Mouse (Mus musculus) urinary bladder, postnatal 36 days (tissue): ENCODE data around the gene Lnx2.
A peak's percentile ranks its signal among the peaks of the same experiment; 100 is the strongest.

ENCODE experiments used
- DNase-seq, 2 experiments: peaks; one replicate each; pipeline ENCODE4 v3.0.0; 2022; ENCODE audit warnings: low spot score in 2 of 2, mixed read lengths in 1 of 2

Lnx2 gene

DNA sequence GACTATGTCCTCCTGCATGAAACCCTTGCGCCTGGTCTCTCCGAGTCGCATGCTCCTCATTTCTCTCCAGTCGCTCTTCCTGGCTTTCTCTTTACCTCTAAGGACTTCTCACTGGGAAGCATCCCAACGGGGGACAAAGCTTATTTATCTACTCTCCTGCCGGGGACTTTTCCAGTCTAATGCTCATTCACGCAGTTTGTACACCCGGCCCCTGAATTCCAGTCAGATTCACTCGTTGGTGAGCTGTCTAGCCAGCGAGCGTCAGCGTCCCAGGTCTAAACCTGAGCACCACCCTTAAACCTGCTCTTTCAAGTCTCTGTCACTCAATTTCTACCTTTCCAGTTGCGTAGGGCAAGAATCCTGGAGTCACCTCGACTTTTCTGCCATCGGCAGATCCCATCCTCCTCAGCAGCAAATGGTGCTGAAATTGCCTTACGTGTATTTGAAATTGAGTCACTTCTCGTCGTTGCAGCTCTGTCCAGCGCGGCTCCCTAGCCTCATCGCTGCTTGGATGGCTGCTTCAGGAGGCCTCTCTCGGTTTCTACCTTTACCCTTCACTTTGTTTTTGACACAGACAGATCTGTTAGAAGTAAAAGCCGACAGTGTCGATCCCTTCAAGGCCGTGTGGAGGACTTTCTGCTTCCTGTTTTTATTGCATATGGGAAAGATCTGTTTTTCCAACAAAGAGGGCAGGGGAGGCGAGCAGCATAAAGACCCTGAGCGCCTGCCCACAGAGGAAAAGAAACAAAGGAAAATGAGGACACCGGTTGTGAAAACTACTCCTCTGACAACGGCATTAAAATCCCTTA lies 24.7 kb downstream of the Lnx2 start:
- no peak for DNase-seq

- DNase-seq: no peak
Measured at GRCm38 (mm10) chr5:147050816-147051499, 25.4 kb downstream of the Lnx2 start.

DNA sequence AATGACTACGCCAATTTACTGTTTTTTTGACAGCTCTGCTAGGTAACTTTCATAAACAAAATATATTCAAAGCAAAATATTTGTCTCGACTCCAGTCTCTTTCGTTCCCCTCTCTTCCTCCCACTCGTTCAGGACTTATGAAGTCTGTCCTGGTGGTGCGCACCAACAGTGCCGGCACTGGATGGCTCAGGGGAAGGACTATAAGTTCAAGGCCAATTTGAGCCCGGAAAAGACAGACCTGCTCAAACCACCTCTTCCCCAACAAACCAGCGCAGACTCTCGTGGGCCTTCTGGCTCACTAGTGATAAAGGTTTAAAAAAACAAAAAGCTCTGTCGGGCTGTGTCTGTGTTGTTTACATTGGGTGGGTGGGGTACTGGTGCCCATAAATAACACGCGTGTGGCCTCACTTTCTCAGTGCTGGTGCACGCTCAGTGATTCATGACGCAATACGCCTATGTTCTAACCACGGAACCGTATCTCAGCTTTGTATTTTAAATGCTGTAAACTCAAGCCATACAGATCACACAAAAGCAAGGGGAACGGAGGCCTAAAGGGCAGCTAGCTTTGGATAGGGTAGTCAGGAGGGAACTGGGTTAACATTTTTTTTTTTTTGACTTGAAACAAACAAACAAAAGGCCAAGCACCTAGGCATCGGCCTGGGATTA lies 26.7 kb downstream of the Lnx2 start:
- no peak for DNase-seq

- DNase-seq: no peak
Measured at GRCm38 (mm10) chr5:147045929-147046328, 30.5 kb downstream of the Lnx2 start.

DNA sequence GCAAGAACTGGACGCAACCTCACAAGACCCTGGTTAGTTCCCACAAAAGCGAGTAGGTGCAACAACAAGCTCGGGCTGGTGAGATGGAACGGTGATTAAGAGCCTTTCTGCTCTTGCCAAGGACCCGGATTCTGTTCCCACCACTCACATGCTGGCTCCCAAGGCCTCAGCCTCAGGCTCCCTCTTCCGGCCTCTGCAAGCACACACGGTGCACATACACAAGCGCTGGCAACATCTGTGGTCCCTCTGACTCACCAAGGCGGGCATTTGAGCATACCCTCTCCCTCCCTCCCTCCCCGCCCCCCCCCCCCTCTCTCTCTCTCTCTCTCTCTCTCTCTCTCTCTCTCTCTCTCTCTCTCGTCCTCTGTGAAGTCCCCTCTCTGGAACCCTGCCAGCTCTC lies 31.1 kb downstream of the Lnx2 start:
- no peak for DNase-seq

- DNase-seq: no peak
Measured at GRCm38 (mm10) chr5:147043240-147043844, 33.0 kb downstream of the Lnx2 start.

- DNase-seq: no peak
Measured at GRCm38 (mm10) chr5:147041965-147042937, 34.1 kb downstream of the Lnx2 start.

GRCm38 (mm10) chr5:147039394-147039793 lies 37.0 kb downstream of the Lnx2 start:
- no peak for DNase-seq

DNA sequence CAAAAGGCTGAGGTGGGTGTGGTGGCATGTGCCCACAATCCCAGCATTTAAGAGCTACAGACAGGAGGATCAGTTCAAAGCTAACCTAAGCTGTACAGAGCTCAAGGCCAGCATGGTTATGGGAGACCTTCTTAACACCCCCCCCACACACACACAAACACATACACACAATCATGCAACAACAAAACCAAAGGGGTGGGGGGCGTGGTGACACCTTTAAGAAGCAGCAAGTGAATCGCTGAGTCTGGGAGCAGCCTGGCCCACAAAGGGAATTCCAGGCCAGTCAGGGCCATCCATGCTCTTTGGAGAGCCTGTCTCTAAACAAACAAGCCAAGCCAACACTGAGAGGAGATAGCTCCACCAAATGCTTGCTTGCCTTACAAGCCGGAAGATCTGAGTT lies 38.8 kb downstream of the Lnx2 start:
- no peak for DNase-seq

GRCm38 (mm10) chr5:147036661-147037060 lies 39.7 kb downstream of the Lnx2 start:
- no peak for DNase-seq

- DNase-seq: peak in 1 of 2 experiments; percentile 22
Measured at GRCm38 (mm10) chr5:147036028-147036427, 40.4 kb downstream of the Lnx2 start.

DNA sequence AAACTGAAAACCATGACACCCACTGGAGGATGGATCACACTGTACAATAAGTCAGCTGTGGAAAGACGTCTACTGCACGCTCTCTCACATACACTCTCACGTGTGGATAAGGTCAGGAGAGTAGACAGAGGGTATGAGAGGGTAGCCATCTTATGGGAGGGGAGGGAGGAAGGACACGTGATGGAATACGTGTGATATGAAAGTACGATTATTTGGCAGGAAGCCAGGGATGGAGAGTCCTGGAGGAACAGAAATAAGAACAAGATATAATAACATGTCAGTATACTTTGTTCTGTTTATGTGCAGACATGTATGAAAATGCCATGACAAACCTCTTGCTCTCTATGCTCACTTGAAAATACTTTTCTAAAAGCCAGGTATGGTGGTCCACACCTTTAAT lies 41.1 kb downstream of the Lnx2 start:
- no peak for DNase-seq

GRCm38 (mm10) chr5:147034283-147034682 lies 42.1 kb downstream of the Lnx2 start:
- no peak for DNase-seq

DNA sequence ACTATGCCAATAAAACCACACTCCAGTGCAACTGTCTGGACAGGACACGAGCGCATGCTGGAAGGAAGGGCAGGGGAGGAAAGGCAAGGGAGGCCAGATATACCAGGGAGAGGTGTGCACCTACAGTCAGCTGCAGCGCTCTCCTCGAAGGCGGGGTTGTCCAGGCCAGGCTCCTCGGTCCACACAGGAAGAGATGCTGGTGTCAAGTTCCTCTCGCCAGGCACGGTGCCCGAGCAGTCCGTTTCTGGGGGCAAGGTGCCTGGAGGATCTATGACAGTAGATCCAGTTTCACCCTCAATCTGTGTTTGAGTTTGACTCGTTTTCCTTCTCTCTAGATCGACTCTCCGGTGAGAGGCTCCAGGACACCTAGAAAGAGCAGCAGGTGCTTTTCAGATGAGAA lies 43.2 kb downstream of the Lnx2 start:
- DNase-seq: no peak

DNA sequence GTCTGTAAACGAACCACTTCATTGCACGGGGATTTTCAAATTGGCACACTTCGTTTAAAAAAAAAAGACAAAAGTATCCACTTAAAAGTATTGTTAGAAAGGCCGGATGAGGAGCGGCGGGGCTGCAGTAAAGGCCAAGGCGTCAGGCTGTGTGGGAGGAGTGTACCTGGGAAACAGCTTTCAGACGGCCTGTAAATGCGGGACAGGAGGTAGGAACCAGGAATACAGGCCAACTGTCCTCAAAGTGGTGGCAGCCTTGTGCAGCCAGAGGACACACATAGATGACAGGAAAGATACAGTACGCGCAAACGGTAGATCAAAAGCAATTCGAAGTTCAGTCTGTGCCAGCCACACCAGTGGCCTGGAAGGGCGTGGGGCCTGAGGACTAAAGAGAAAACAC lies 45.1 kb downstream of the Lnx2 start:
- DNase-seq: no peak

GRCm38 (mm10) chr5:147024331-147025034 lies 51.9 kb downstream of the Lnx2 start:
- DNase-seq: no peak

GRCm38 (mm10) chr5:147023245-147023970 lies 53.0 kb downstream of the Lnx2 start:
- no peak for DNase-seq

DNA sequence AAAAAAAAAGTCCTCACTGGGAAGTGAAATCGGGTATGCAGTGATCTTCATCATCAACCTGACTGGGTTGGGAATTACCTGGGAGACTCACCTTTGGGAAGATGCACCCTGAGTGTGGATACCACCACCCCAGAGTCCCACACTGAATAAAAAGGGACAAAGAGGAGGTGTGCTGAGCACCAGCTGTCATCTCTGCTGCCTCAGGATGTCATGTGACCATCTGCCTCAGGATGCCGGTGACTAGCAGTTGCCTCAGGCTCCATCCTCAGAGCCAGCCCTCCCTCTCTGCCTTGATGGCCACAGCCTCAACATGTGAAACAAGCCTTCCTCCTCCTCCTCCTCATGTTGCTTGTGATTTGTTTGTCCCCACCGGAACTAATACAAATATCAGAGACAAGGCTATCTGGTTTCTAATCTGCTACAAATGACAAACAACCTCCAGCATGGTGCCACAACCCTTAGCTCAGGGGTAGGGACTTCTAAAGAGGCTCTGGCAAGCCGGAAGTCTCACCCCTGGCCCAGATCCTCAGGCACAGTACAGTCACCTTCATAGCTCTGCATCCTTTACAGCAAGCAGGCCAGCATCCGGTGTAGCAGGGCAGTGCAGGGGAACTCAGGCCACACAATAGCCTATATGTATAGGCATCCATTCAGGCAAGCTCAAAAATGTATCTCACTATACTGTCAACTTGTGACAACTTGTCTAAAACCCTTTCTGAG lies 54.7 kb downstream of the Lnx2 start:
- no peak for DNase-seq

DNA sequence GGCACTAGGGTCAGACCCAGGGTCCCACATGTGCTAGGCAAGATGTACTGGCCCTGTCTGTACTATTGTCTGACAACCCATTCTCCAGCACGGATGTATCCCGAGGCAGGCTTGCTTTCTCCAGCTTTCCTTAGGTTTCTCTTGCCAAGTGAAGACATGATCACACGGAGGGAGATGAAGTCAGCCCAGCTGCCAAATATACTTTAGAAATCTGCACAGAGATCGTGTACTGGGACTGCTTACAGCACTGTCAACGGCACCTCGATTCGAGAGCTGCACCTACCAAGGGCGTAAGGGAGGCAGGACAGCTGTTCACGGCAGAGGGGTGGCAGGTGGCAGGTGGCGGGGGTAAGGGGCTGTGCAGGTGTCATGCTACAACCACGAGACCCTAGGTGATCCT lies 55.8 kb downstream of the Lnx2 start:
- no peak for DNase-seq
